Mouse (Mus musculus): Measurements from ENCODE around the gene Ttc41.

Ttc41 gene

DNA sequence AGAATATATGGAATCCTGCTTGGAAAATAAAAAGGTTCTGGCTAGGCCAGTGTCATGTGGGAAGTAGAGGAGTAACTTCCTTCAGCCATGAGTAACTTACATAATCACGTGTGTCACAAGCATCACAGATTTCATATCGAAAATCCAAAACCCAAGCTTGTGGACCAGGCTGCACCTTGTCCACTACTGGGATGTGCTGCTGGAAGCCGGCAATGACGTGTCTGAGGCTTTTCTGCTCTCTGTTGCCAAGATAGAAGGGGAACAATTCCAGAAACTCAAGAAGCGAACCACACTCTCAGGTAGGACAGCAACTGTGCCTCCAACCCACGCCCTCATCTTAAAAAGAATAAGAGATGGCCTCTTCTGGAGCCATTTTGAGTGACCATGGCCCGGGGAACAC is 38.7 kb downstream of the Ttc41 start:
- in situ Hi-C loops (cut with MboI, MseI), result loop anchor here (5.0 kb wide), 1 partner anchor 262 kb away; no protein-coding TSS in a partner anchor

DNA sequence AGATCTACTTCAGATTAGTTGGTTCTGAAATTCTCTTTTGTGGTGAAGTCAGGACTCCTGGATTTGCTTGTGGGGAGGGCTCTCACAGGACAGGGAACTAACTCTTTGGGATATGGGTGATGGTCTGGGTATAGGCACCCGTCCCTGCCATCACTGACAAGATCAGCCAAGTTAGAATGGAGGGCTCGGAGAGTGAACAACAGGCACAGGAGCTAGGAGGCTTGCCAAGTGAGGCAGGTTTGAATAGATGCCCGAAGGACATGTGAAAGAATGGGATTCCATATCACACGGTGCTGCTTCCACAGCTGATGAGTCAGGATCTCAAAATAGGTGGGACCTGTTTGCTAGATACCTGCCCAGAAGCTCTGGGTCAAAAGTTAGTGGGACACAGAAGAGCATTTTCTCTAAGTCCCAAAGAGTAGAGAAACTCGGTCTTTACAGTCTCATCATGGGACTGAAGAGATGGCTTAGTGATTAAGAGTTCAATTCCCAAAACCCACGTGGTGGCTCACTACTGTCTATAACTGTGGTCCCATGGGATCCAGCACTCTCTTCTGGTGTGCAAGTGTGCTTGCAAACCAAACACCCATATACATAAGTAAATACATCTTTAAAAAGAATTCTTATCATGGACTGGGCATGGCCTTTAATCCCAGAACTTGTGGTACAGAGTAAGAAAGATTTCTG is 50.3 kb downstream of the Ttc41 start:
- in situ Hi-C loops (cut with MboI, MseI), result loop anchor here (25.0 kb wide), 1 partner anchor 731 kb away; the partner anchor contains the start of gene Ascl1

DNA sequence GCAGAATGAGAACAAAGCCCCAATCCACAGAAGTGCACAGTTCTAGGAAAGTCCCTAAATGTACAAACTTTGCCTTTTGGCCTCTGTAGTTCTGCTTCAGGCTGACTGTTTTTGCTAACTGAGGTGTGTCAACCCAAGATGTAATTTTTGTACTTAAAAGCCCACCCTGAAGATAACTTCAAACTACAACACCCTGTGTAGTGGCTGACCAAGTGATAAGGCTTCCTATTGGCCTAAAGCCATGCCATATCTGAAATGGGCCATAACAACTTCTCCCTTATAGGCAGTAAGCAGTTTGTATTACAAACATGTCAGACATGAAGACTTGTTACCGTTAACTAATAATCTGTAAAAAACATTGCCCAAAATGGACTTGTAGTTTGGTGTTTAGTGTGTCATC is 52.1 kb downstream of the Ttc41 start:
- in situ Hi-C loops (cut with MboI, MseI), result loop anchor here (25.0 kb wide), 1 partner anchor 730 kb away; the partner anchor contains the start of gene Ascl1

DNA sequence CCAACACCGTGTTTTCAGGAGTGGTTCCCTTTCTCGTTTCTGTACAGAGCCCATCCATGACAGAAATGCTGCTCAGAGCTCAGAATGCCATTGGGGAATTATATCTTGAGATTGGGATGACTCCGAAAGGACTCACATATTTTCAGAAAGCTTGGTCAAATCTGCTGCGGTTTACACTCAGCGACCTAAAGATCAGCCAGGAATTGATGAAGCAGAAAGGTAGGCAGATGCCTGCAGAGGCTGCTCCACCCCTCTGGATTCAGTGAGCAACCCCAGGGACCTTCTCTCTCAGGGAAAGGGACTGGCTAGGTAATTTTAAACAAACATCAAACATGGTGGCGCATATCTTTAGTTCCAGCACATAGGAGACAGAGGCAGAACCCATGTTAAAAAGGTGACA is 52.6 kb downstream of the Ttc41 start:
- in situ Hi-C loops (cut with MboI, MseI), result loop anchor here (25.0 kb wide), 1 partner anchor 729 kb away; the partner anchor contains the start of gene Ascl1

DNA sequence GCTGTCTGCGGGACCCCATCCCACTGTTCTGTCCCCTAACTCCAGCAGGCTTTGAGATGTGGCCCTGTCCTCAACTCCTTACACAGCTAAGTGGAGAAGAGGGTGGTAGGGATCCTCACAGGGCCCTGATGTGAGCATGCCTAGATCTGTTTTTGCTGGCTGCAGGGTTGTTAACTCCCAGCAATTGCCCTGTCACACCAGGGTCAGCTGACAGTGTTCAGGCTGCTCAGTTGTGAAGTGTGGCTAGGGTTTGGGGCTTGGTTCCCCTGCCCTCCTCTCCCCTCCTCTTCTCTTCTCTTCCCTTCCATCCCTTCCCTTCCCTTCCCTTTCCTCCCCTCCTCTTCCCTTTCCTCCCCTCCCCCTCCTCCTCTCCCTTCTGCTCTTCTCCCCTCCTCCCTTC is 55.6 kb downstream of the Ttc41 start:
- in situ Hi-C loops (cut with MboI, MseI), result loop anchor here (25.0 kb wide), 1 partner anchor 726 kb away; the partner anchor contains the start of gene Ascl1

DNA sequence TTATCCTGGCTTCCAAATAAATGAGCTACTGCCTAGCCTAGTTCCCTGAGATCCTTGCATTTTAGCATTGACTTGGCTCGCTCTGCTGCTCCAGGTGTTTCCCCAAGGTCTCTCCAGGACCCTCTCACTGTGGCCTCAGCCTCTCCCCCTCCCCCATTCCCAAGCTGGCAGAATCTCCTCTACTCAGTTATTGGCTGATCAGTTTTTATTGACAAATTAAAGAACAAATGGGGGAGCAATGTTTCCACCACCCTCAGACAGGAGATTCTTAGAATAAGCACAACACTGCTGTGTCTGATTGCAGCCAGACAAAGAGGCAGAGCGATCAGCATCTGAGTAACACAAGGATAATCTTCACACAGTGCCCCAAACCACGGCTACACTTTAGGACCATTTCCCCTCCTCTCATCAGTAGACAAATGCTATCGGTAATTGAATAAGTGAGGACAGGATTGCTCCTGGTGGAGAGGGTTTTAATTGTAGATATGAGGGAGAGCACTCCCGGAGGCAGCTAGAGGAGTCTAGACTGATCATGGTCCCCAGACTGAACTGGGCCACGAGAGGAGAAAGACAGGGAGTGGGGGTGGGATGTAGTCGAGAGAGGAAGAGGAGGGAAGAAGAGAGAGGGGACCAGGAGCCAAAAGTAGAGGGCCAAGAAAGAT is 56.2 kb downstream of the Ttc41 start:
- in situ Hi-C loops (cut with MboI, MseI), result loop anchor here (25.0 kb wide), 1 partner anchor 725 kb away; the partner anchor contains the start of gene Ascl1

DNA sequence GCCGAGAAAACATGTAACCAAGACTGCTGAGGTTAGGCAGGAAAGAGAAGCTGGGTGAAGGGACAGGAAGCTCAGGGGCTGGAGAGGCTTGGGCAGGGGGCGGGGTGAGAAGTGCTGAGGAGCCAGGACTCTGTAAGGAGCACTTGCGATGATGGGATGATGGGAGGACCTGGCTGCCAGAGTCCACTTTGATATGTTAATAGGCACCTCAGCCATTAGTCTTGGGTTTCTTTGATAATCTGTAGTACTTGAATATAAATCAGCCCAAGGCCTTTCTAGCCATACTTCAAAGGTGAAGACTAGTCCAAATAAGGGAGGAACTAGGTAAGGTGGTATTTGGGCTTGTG is 56.7 kb downstream of the Ttc41 start:
- in situ Hi-C loops (cut with MboI, MseI), result loop anchor here (25.0 kb wide), 1 partner anchor 725 kb away; the partner anchor contains the start of gene Ascl1

DNA sequence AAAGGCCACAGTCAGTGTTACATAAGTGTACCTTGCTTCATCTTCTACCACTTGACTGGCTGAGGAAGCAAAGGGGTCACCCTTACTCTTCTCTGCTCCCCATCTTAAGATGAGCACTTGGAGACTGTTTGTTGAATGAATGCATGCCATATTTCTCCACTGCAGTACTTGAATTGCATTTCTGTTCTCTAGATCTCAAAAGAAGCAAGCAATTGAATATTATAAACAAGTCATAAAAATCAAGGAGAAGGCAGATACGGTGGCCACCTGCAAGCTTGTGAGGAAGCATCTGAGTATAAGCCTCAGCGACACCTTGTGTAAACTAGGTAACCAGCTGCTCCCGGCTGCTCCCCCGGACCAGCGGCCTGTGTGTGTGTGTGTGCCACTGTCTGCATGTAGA is 58.1 kb downstream of the Ttc41 start, which contains the start of gene Gm49358:
Gm49358 (plus strand) TSS at position 301 of the 400 bp plus-strand sequence.
- in situ Hi-C loops (cut with MboI, MseI), result loop anchor here (25.0 kb wide), 1 partner anchor 724 kb away; the partner anchor contains the start of gene Ascl1

DNA sequence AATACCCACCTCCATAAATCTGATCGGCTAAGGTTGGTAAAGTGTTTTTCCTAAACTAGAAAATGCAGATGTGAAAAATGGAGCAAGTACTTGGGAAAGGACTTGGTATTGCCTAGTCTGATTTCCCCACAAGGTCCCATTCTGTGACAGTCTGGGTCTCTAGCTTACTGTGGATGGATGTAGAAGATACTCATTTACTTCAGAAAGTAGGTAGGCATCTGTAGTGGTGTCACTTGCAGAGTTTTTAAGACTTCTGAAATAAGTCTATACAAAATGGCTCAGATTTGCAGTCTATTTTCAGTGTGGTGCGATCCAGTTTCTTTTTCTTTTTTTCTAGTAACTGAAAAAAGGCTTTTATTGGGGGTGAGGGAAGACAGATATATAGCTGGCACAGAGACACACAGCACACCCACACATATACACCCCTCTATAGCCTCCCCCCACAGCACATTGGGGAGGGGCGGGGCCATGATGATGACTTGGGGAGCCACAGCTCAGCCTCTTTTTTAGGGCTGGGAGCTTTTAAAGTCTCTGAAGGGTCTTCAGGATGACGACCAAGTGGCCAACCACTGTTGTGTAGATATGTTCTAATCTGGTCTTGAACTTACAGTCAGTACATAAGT is 59.8 kb downstream of the Ttc41 start:
- in situ Hi-C loops (cut with MboI, MseI), result loop anchor here (25.0 kb wide), 1 partner anchor 722 kb away; the partner anchor contains the start of gene Ascl1

DNA sequence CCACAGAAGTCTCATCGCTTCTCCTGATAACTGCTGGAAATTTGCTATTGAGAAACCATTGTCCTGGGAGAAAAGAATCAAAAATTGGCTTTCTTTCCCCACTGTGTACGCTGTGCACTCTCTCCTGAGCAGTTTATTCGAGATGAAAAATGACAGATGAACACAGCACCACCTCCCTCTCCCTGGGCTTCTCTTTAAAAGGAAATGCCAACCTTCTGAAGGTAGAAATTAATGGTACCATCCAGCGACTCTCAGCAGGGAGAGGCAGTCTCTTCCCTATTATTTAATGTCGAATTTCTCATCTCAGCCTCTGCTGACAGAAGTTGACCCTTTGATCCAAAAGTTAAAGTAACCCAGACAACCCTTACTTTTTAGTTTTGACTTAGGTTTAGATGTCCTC is 63.6 kb downstream of the Ttc41 start:
- in situ Hi-C loops (cut with MboI, MseI), result loop anchor here (25.0 kb wide), 1 partner anchor 718 kb away; the partner anchor contains the start of gene Ascl1

DNA sequence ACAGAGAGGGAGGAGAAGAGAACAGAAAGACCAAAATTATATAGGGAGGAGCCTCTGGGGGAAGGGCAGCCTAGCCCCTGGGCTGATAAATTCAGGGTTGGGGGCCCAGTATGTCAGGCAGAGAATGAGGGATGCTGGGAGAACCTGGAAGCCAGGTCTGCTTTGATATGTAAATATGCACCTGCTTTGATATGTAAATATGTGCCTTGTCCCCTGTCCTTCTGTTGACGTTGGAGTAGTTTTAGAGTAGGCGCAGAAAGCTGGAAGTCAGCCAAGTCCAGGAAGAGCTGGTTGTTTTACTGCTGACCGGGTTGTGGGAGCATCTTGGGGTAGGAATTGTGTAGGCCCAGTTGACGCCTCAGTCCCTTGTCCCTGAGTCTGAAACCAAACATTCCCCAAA is 64.2 kb downstream of the Ttc41 start:
- in situ Hi-C loops (cut with MboI, MseI), result loop anchor here (25.0 kb wide), 1 partner anchor 718 kb away; the partner anchor contains the start of gene Ascl1

DNA sequence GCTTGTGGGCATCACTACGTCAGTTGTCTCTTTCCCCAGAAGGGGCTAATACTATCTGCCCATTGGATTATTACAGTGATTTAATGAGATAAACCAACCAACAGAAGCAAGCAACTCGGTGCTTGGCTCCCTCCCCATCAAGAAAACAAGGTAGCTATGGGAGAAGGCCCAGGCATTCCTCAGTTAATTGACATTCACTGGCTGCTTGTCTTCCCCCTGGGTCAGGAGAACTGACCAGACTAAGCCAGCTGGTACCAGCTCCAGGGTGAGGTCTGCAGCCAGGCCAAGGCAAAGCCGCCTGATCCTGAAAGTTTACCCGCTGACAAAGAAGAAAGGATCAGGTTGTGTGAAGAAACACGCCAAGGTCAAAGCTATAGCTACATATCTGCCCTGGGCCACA is 66.1 kb downstream of the Ttc41 start:
- in situ Hi-C loops (cut with MboI, MseI), result loop anchor here (25.0 kb wide), 1 partner anchor 716 kb away; the partner anchor contains the start of gene Ascl1

DNA sequence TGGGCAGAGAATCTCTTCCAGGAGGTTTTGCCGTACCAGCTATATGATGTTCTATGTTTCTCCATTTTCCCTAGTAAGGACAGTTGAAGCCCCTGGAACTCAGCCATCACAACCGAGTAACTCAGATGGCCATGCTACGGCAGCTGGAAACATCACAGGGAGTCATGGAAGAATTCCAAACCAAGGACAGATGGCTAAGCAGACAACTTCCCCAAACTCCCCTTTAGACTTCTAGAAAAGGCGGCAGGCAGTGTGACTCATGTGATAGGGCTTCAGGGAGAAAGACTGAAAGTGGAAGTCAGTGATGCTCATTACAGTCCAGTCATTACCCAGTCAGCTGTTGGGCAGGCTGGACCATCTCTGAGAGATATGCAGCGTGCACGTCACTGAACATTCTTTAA is 66.6 kb downstream of the Ttc41 start:
- in situ Hi-C loops (cut with MboI, MseI), result loop anchor here (25.0 kb wide), 1 partner anchor 715 kb away; the partner anchor contains the start of gene Ascl1

DNA sequence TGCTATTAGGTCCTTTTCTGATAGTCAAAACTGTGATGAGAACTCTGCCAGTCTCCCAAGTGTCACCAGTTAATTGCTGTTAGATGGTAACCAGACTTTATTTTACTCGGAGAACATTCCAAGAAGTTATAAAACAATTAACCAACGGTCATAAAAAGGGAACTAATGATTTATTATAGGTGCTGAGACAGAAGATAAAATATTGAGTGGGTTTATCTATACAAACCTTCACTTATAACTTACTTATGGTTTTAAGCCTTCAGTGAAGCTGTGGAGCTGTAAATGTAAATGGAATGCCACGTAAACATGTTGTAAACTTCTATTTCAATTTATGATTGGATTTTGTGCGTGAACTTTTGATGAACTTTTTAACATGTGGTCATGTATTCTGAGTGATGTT is 67.7 kb downstream of the Ttc41 start:
- in situ Hi-C loops (cut with MboI, MseI), result loop anchor here (25.0 kb wide), 1 partner anchor 714 kb away; the partner anchor contains the start of gene Ascl1

DNA sequence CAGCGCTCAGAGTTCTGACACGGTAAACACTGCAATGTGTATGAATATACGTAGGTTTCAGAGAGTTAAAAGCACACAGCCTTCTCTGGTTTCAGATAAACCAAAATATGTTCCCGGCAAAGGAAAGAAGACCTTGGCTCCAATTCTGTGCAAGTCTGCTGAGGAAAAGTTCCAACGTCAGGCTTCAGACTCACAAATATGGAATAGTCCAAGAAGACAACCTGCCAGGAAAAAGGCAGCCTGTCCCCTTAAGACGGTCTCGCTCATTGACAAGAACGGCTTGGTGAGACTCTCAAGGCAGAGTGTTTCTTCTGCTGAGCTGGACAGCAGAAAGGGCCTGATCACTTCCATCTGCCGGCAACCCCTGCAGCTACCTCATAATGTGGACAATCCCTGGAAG is 70.7 kb downstream of the Ttc41 start:
- in situ Hi-C loops (cut with MboI, MseI), result loop anchor here (5.0 kb wide), 2 partner anchors 64 to 819 kb away; partner anchors contain the start of gene Rtcb

DNA sequence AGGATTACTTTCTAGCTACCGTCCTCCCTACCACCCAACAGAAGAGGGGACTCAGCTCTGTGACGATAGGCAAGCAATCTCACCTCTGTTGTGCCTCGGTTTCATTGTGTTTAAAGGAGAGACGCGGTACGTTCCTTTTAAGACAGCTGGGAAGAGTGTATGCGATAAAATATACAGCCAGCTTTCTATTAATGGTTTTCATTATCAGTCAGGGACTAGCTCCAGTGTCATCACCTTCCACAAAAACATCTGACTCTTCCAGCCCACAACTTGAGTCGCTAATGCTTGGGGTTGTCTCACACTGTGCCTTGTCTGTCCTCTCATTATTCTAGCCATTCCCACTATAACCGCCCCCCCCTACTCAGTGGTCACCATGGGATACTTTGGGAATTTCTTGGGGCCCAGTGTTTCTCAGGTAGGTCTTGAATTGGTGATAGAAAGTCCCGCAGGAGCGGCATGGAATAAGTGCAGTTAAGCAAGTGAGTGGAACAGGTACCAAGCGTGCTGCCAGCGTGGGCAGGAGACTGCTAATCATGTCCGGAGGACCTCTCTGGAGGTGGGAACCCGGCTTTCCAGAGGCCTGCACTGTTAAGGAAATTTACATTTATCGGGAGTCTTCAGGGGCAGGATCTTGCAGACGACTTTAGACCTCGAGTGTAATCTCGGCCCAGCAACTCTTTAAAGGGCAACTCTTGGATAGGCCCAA is 72.2 kb downstream of the Ttc41 start:
- in situ Hi-C loops (cut with MboI, MseI), result loop anchor here (5.0 kb wide), 2 partner anchors 65 to 820 kb away; partner anchors contain the start of gene Rtcb

DNA sequence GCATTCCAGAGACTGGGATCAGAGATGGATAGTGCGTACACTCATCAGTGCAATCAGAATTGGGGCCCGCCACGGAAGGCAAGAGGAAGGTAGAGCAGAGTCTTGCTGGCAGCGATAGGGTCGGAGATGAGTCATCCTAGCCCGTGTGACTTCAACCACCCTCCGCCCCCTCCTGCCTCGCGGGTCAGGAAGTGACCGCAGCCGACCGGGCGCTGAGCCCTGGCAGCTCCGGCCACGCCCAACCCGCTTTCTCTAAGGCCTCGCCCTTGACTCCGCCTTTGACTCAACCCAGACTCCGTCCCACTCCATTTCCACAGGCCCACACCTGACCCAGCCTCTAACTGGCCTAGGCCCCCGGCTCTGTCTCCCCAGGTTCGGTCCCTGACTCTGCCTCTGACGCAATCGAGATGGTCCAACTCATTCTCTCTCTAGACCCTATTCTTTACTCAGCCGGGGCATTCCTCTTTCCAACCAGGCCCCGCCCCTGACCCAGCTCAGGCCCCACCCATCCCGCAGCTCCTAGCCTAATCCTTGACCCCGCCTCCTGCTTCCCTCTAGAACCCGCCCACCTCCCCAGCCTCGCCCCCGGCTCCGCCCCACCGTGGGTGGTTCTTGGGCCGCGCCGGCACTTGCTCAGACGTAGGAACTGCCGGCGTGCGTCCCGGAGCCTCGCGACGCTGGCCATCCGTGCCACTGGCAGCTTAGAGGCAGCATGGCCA is 72.9 kb downstream of the Ttc41 start, which contains the start of gene Nt5dc3:
Nt5dc3 (plus strand) TSS at position 608 of the 719 bp plus-strand sequence.
- in situ Hi-C loops (cut with MboI, MseI), result loop anchor here (5.0 kb wide), 2 partner anchors 66 to 821 kb away; partner anchors contain the start of gene Rtcb

DNA sequence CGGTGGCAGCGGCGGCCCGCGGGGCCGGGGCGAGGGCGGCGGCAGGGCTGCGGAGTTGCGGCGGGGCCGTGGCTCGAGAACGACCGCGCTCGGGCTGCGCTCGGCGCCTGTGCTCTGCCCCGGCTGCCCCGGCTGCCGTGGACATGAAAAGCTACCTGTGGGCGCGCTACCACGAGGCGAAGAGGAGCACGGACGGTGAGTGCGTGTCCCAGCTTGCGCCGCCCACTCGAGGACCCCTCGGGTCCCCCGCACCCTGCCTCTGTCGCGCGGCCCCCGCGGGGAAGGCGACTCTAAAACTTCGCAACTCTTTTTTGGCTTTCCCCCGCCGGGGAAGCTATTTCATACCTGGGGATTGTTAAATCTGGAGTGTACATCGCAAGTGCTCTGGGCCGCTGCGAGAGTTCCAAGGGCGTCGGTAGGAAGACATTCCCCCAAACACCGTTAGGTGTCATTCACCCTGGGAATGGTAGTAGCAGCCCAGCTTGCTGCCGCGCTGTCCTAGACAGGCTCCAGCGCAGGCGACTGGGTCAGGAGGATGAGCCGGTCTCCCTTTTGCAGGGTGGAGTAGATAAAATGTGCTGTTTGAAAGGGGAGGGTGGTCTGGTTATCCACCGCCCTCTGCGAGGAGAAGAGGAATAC is 73.6 kb downstream of the Ttc41 start:
- in situ Hi-C loops (cut with MboI, MseI), result loop anchor here (5.0 kb wide), 2 partner anchors 67 to 822 kb away; partner anchors contain the start of gene Rtcb

DNA sequence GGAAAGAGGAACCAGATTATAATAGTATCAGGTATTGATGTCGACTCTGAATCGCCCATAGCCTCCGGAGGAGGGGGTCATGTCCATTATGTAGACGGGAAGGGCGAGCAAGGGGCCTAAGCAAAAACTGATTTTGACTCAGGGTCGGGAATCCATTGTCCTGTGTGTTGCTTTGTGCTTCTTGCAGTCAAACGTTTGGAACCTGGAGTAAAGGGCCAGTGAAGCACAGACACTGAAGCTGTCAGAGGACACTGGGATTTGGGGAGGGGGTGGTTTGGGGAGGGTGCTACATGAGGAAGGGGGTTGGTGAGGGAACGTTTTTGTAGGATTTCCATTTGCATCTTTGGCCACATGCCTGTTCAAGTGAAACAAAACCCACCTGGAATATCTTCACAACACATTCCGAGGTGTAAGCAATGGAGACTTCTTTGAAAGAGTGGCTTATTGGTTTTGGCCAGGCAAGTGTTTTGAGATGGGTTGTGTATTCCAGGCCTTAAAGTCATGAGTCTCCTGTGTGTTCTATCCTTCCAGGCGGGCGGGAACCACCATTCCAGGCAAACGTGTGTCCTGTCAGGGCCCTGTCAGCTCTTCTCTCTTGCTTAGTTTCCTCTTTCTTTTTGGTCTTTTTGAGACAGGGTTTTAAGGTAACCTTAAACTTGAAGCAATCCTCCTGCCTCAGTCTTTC is 74.3 kb downstream of the Ttc41 start:
- in situ Hi-C loops (cut with MboI, MseI), result loop anchor here (5.0 kb wide), 2 partner anchors 68 to 823 kb away; partner anchors contain the start of gene Rtcb
